Mouse (Mus musculus): Measurements from ENCODE around the gene Sh3glb1. TPM values are rescaled to one million over a fixed set of nuclear protein-coding genes. Genes with fewer than 3 reads are reported as not detected.

Gene Sh3glb1
- polyA plus RNA-seq, 1 experiment from 2014 or later: 89.7 TPM

DNA sequence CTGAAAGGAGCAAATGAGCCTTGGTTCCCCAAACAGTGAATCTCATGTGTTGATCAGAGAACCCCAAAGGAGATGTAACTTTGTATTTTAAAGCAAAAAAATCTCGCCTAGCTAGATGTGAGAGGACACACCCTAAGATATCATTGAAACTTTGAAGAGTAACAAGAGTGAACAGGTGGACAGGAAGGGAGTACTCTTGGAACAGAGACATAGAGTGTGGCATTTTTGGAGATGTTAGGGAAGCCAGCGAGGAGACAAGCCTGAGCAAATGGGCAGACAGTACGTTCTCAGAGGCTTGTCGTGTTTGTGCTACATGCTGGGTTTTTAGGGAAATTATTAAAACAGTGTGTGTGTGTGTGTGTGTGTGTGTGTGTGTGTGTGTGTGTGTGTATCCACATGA, 82.0 kb downstream of the Sh3glb1 start:
- Histone ChIP-seq H3K4me1 (no peaks in the 10 kb centered on the region), H3K36me3 (no peaks in the 10 kb centered on the region), H3K9ac (no peak overlapping the region), H3K9me3 (peaks cover 5% of the 10 kb centered on the region), H3K4me3 (no peak overlapping the region), H3K4me2 (no peak overlapping the region), H3K27me3 (no peaks in the 10 kb centered on the region), H3K27ac (no peak overlapping the region)
- ATAC-seq (ENCODE audit: insufficient number of reproducible peaks, insufficient read depth, low FRiP score, low TSS enrichment, low read depth): no peak
- 86% methylated on average over 4 of the region's 4 CpGs for WGBS

GRCm38 (mm10) chr3:144635236-144635635, 84.9 kb downstream of the Sh3glb1 start:
- Histone ChIP-seq H3K27me3 (no peaks in the 10 kb centered on the region), H3K4me1 (no peaks in the 10 kb centered on the region), H3K4me3 (no peak overlapping the region), H3K9me3 (no peaks in the 10 kb centered on the region), H3K27ac (no peak overlapping the region), H3K4me2 (no peak overlapping the region), H3K36me3 (no peaks in the 10 kb centered on the region), H3K9ac (no peak overlapping the region)
- no peak for ATAC-seq (ENCODE audit: insufficient number of reproducible peaks, insufficient read depth, low FRiP score, low TSS enrichment, low read depth)
- 81% methylated on average over 5 of the region's 5 CpGs for WGBS

Other genes with a start within 250 kb of the Sh3glb1 start
- 19.0 and 21.3 TPM in 2 replicates for gene Hs2st1, start 150.2 kb downstream of the Sh3glb1 start, polyA plus RNA-seq (2015; fragmentation: Nextera tagmentation; extraction: Ambion mirVana)
- gene Selenof, start 150.0 kb downstream of the Sh3glb1 start, polyA plus RNA-seq (2015; fragmentation: Nextera tagmentation; extraction: Ambion mirVana): 609 and 619 TPM in 2 replicates
- gene Clca3a1, start 40.6 kb upstream of the Sh3glb1 start, polyA plus RNA-seq (2015; fragmentation: Nextera tagmentation; extraction: Ambion mirVana): 0.56 and 0.95 TPM in 2 replicates
- 0.72 and 0.73 TPM in 2 replicates for gene Clca3a2, start 99.2 kb upstream of the Sh3glb1 start, polyA plus RNA-seq (2015; fragmentation: Nextera tagmentation; extraction: Ambion mirVana)
- not detected in 2 replicates for gene Clca3b, start 129.0 kb upstream of the Sh3glb1 start, polyA plus RNA-seq (2015; fragmentation: Nextera tagmentation; extraction: Ambion mirVana)
- 1.3 TPM in 1 of 2 replicates, not detected in the other for gene Clca4b, start 212.2 kb upstream of the Sh3glb1 start, polyA plus RNA-seq (2015; fragmentation: Nextera tagmentation; extraction: Ambion mirVana)

All from embryonic facial prominence, embryonic 13.5 days (tissue).